Mouse (Mus musculus): ENCODE results near the gene Ankrd44. TPM values are rescaled to one million over a fixed set of nuclear protein-coding genes. Genes with fewer than 3 reads are reported as not detected.

Gene Ankrd44
- polyA plus RNA-seq, 1 experiment from 2014 or later: 7.5 TPM

- H3K4me2 ChIP-seq: peak overlapping the region; percentile 55
- peak; percentile 75; the same call in 1 of the 2 replicates for ATAC-seq (replicated peaks; ENCODE audit: insufficient number of reproducible peaks, insufficient read depth, low FRiP score, low read depth)
- H3K27ac ChIP-seq: peak overlapping the region; percentile 54; the same call in 1 of the 2 replicates
- no peak overlapping the region for H3K9ac ChIP-seq
- no peaks in the 10 kb centered on the region for H3K36me3 ChIP-seq
- WGBS: 34% methylated on average over 13 of the region's 13 CpGs
- no peaks in the 10 kb centered on the region for H3K27me3 ChIP-seq
- peak overlapping the region; percentile 20 for H3K4me3 ChIP-seq
- no peaks in the 10 kb centered on the region for H3K9me3 ChIP-seq (replicated peaks)
- H3K4me1 ChIP-seq (replicated peaks): peaks cover 10% of the 10 kb centered on the region
Measured at GRCm38 (mm10) chr1:54690291-54690965, 235.8 kb downstream of the Ankrd44 start.

GRCm38 (mm10) chr1:54688441-54688840, 237.7 kb downstream of the Ankrd44 start:
- Histone ChIP-seq H3K9me3 (replicated peaks) (no peaks in the 10 kb centered on the region), H3K4me3 (no peak overlapping the region), H3K4me1 (replicated peaks) (peaks cover 10% of the 10 kb centered on the region), H3K4me2 (no peak overlapping the region), H3K27me3 (no peaks in the 10 kb centered on the region), H3K27ac (no peak overlapping the region), H3K9ac (no peak overlapping the region), H3K36me3 (no peaks in the 10 kb centered on the region)
- ATAC-seq (replicated peaks; ENCODE audit: insufficient number of reproducible peaks, insufficient read depth, low FRiP score, low read depth): no peak
- WGBS: 88% methylated on average over 3 of the region's 3 CpGs

GRCm38 (mm10) chr1:54684316-54684715, 241.9 kb downstream of the Ankrd44 start:
- H3K27ac ChIP-seq: peak overlapping the region; percentile 11; the same call in 1 of the 2 replicates
- no peak overlapping the region for H3K9ac ChIP-seq
- H3K27me3 ChIP-seq: no peaks in the 10 kb centered on the region
- no peak overlapping the region for H3K4me3 ChIP-seq
- H3K36me3 ChIP-seq: no peaks in the 10 kb centered on the region
- no peak overlapping the region for H3K4me2 ChIP-seq
- H3K9me3 ChIP-seq (replicated peaks): no peaks in the 10 kb centered on the region
- ATAC-seq (replicated peaks; ENCODE audit: insufficient number of reproducible peaks, insufficient read depth, low FRiP score, low read depth): peak; percentile 58; the same call in 1 of the 2 replicates
- 64% methylated on average over 4 of the region's 4 CpGs for WGBS
- no peaks in the 10 kb centered on the region for H3K4me1 ChIP-seq (replicated peaks)

GRCm38 (mm10) chr1:54679556-54679955, 246.6 kb downstream of the Ankrd44 start:
- 67% methylated on average over 1 of the region's 1 CpGs for WGBS
- no peak for ATAC-seq (replicated peaks; ENCODE audit: insufficient number of reproducible peaks, insufficient read depth, low FRiP score, low read depth)
- H3K9ac ChIP-seq: no peak overlapping the region
- H3K27me3 ChIP-seq: no peaks in the 10 kb centered on the region
- no peak overlapping the region for H3K4me3 ChIP-seq
- H3K4me2 ChIP-seq: no peak overlapping the region
- H3K9me3 ChIP-seq (replicated peaks): no peaks in the 10 kb centered on the region
- no peaks in the 10 kb centered on the region for H3K36me3 ChIP-seq
- H3K27ac ChIP-seq: no peak overlapping the region
- H3K4me1 ChIP-seq (replicated peaks): no peaks in the 10 kb centered on the region

- Histone ChIP-seq H3K36me3 (no peaks in the 10 kb centered on the region), H3K4me2 (no peak overlapping the region), H3K27ac (no peak overlapping the region), H3K9ac (no peak overlapping the region), H3K9me3 (replicated peaks) (no peaks in the 10 kb centered on the region), H3K4me1 (replicated peaks) (no peaks in the 10 kb centered on the region), H3K27me3 (no peaks in the 10 kb centered on the region), H3K4me3 (no peak overlapping the region)
- ATAC-seq (replicated peaks; ENCODE audit: insufficient number of reproducible peaks, insufficient read depth, low FRiP score, low read depth): no peak
- 89% methylated on average over 1 of the region's 1 CpGs for WGBS
Measured at GRCm38 (mm10) chr1:54678037-54678436, 248.2 kb downstream of the Ankrd44 start.

- no peak overlapping the region for H3K27ac ChIP-seq
- H3K4me1 ChIP-seq (replicated peaks): no peaks in the 10 kb centered on the region
- no peaks in the 10 kb centered on the region for H3K36me3 ChIP-seq
- no peaks in the 10 kb centered on the region for H3K9me3 ChIP-seq (replicated peaks)
- 65% methylated on average over 5 of the region's 5 CpGs for WGBS
- H3K27me3 ChIP-seq: no peaks in the 10 kb centered on the region
- no peak overlapping the region for H3K9ac ChIP-seq
- no peak for ATAC-seq (replicated peaks; ENCODE audit: insufficient number of reproducible peaks, insufficient read depth, low FRiP score, low read depth)
- H3K4me3 ChIP-seq: no peak overlapping the region
- no peak overlapping the region for H3K4me2 ChIP-seq
Measured at GRCm38 (mm10) chr1:54675478-54675877, 250.7 kb downstream of the Ankrd44 start.

- 74% methylated on average over 2 of the region's 2 CpGs for WGBS
- no peaks in the 10 kb centered on the region for H3K9me3 ChIP-seq (replicated peaks)
- ATAC-seq (replicated peaks; ENCODE audit: insufficient number of reproducible peaks, insufficient read depth, low FRiP score, low read depth): no peak
- no peak overlapping the region for H3K27ac ChIP-seq
- no peak overlapping the region for H3K9ac ChIP-seq
- no peak overlapping the region for H3K4me3 ChIP-seq
- H3K36me3 ChIP-seq: no peaks in the 10 kb centered on the region
- no peaks in the 10 kb centered on the region for H3K27me3 ChIP-seq
- peaks cover 3% of the 10 kb centered on the region; the same call in 1 of the 2 replicates for H3K4me1 ChIP-seq (replicated peaks)
- no peak overlapping the region for H3K4me2 ChIP-seq
Measured at GRCm38 (mm10) chr1:54667991-54668390, 258.2 kb downstream of the Ankrd44 start.

- 52% methylated on average over 8 of the region's 8 CpGs for WGBS
- H3K27ac ChIP-seq: no peak overlapping the region
- no peak overlapping the region for H3K4me2 ChIP-seq
- no peaks in the 10 kb centered on the region for H3K27me3 ChIP-seq
- H3K4me1 ChIP-seq (replicated peaks): peaks cover 3% of the 10 kb centered on the region; the same call in 1 of the 2 replicates
- H3K4me3 ChIP-seq: no peak overlapping the region
- H3K9me3 ChIP-seq (replicated peaks): no peaks in the 10 kb centered on the region
- no peak overlapping the region for H3K9ac ChIP-seq
- H3K36me3 ChIP-seq: 0 out of 2 replicates have a peak, but pooled peaks cover 5% of the 10 kb centered on the region
- ATAC-seq (replicated peaks; ENCODE audit: insufficient number of reproducible peaks, insufficient read depth, low FRiP score, low read depth): no peak
Measured at GRCm38 (mm10) chr1:54665582-54666405, 260.4 kb downstream of the Ankrd44 start.

GRCm38 (mm10) chr1:54665095-54665494, 261.1 kb downstream of the Ankrd44 start:
- Histone ChIP-seq H3K36me3 (0 out of 2 replicates have a peak, but pooled peaks cover 7% of the 10 kb centered on the region), H3K4me1 (replicated peaks) (peaks cover 3% of the 10 kb centered on the region; the same call in 1 of the 2 replicates), H3K9ac (no peak overlapping the region), H3K27ac (no peak overlapping the region), H3K4me3 (no peak overlapping the region), H3K4me2 (no peak overlapping the region), H3K27me3 (no peaks in the 10 kb centered on the region), H3K9me3 (replicated peaks) (no peaks in the 10 kb centered on the region)
- 85% methylated on average over 4 of the region's 4 CpGs for WGBS
- ATAC-seq (replicated peaks; ENCODE audit: insufficient number of reproducible peaks, insufficient read depth, low FRiP score, low read depth): no peak

- H3K4me1 ChIP-seq (replicated peaks): peaks cover under 1% of the 10 kb centered on the region; the same call in 1 of the 2 replicates
- H3K27ac ChIP-seq: no peak overlapping the region
Measured at GRCm38 (mm10) chr1:54660674-54661073, 265.5 kb downstream of the Ankrd44 start.

GRCm38 (mm10) chr1:54658558-54658957, 267.6 kb downstream of the Ankrd44 start:
- no peak for ATAC-seq (replicated peaks; ENCODE audit: insufficient number of reproducible peaks, insufficient read depth, low FRiP score, low read depth)
- 96% methylated on average over 4 of the region's 4 CpGs for WGBS
- no peaks in the 10 kb centered on the region for H3K9me3 ChIP-seq (replicated peaks)

More at GRCm38 (mm10) chr1:54660674-54661073, 265.5 kb downstream of the Ankrd44 start:
- no peaks in the 10 kb centered on the region for H3K27me3 ChIP-seq
- H3K9ac ChIP-seq: no peak overlapping the region
- no peak for ATAC-seq (replicated peaks; ENCODE audit: insufficient number of reproducible peaks, insufficient read depth, low FRiP score, low read depth)
- no peaks in the 10 kb centered on the region for H3K9me3 ChIP-seq (replicated peaks)
- no peak overlapping the region for H3K4me3 ChIP-seq
- no peak overlapping the region for H3K4me2 ChIP-seq
- 75% methylated on average over 6 of the region's 6 CpGs for WGBS
- H3K36me3 ChIP-seq: 0 out of 2 replicates have a peak, but pooled peaks cover 7% of the 10 kb centered on the region

More at GRCm38 (mm10) chr1:54658558-54658957, 267.6 kb downstream of the Ankrd44 start:
- no peaks in the 10 kb centered on the region for H3K4me1 ChIP-seq (replicated peaks)
- H3K27me3 ChIP-seq: no peaks in the 10 kb centered on the region
- no peak overlapping the region for H3K27ac ChIP-seq
- H3K4me3 ChIP-seq: no peak overlapping the region
- H3K4me2 ChIP-seq: no peak overlapping the region
- H3K36me3 ChIP-seq: peaks cover 7% of the 10 kb centered on the region; the same call in 1 of the 2 replicates
- no peak overlapping the region for H3K9ac ChIP-seq
